Mouse (Mus musculus) midbrain, embryonic 15.5 days (tissue): ENCODE measurements around the gene Top2a. TPM values are rescaled to one million over a fixed set of nuclear protein-coding genes. Genes with fewer than 3 reads are reported as not detected.

ENCODE experiments used
- ATAC-seq: fragments of 200-750 bp; cut with Nextera tagmentation; replicated peaks from 2 replicates; pipeline ENCODE4 v1.8.0; 2017; ENCODE audit warnings: moderate TSS enrichment
- H3K27ac ChIP-seq: fragments of 300-500 bp; sonication (generic); 2 replicates; pipeline ENCODE4 v1.5.1; 2015; ENCODE audit warnings: mild to moderate bottlenecking, inconsistent platforms
- H3K27me3 ChIP-seq: fragments of 300-500 bp; sonication (generic); replicated peaks from 2 replicates; pipeline ENCODE4 v1.6.1; 2015; ENCODE audit warnings: inconsistent platforms
- H3K36me3 ChIP-seq: fragments of 300-500 bp; sonication (generic); replicated peaks from 2 replicates; pipeline ENCODE4 v1.6.1; 2015; ENCODE audit warnings: inconsistent platforms
- H3K4me1 ChIP-seq: fragments of 300-500 bp; sonication (generic); 2 replicates; pipeline ENCODE4 v1.6.1; 2015; ENCODE audit warnings: inconsistent platforms
- H3K4me2 ChIP-seq: fragments of 300-500 bp; sonication (generic); 2 replicates; pipeline ENCODE4 v1.6.1; 2015; ENCODE audit warnings: inconsistent platforms, mild to moderate bottlenecking, moderate library complexity
- H3K4me3 ChIP-seq: fragments of 300-500 bp; sonication (generic); 2 replicates; pipeline ENCODE4 v1.5.1; 2015; ENCODE audit warnings: mild to moderate bottlenecking, inconsistent platforms
- H3K9ac ChIP-seq: fragments of 300-500 bp; sonication (generic); 2 replicates; pipeline ENCODE4 v1.6.1; 2015; ENCODE audit warnings: mild to moderate bottlenecking, inconsistent platforms
- H3K9me3 ChIP-seq: fragments of 300-500 bp; sonication (generic); 2 replicates; pipeline ENCODE4 v1.6.1; 2016; ENCODE audit warnings: inconsistent platforms
- WGBS: fragments of 180-500 bp; shearing (Covaris S2); methylation state at CpG from one replicate; pipeline ENCODE4 v1.1.7; 2015; ENCODE audit warnings: mixed read lengths; 5-methylcytosine and 5-hydroxymethylcytosine counted together
- polyA plus RNA-seq: library from polyadenylated mRNA; unstranded; fragments of >200 nt; fragmentation: Nextera tagmentation; extraction: Ambion mirVana; gene quantifications from 2 replicates; pipeline ENCODE4 v1.2.1, GENCODE M21; 2015

Gene Top2a
- polyA plus RNA-seq, 1 experiment from 2014 or later = 31.8 TPM

GRCm38 (mm10) chr11:98947969-98948569 is 75.9 kb downstream of the Top2a start:
- peaks cover 35% of the 10 kb centered on the region for H3K4me1 ChIP-seq
- H3K9ac ChIP-seq = no peak overlapping the region
- no peak for ATAC-seq
- 92% methylated on average over 18 of the region's 18 CpGs for WGBS
- no peak overlapping the region for H3K4me3 ChIP-seq
- H3K27ac ChIP-seq = no peak overlapping the region
- no peaks in the 10 kb centered on the region for H3K36me3 ChIP-seq
- H3K27me3 ChIP-seq = no peaks in the 10 kb centered on the region
- H3K4me2 ChIP-seq = no peak overlapping the region
- H3K9me3 ChIP-seq = no peaks in the 10 kb centered on the region

GRCm38 (mm10) chr11:98945605-98945977 is 78.4 kb downstream of the Top2a start:
- Histone ChIP-seq H3K9ac (no peak overlapping the region), H3K27me3 (no peaks in the 10 kb centered on the region), H3K36me3 (no peaks in the 10 kb centered on the region), H3K4me3 (no peak overlapping the region), H3K4me2 (no peak overlapping the region), H3K9me3 (no peaks in the 10 kb centered on the region), H3K4me1 (peaks cover 46% of the 10 kb centered on the region), H3K27ac (no peak overlapping the region)
- no peak for ATAC-seq
- WGBS = 58% methylated on average over 3 of the region's 3 CpGs

GRCm38 (mm10) chr11:98944897-98945604 is 78.9 kb downstream of the Top2a start:
- Histone ChIP-seq H3K27me3 (no peaks in the 10 kb centered on the region), H3K9ac (no peak overlapping the region), H3K27ac (no peak overlapping the region), H3K4me1 (peaks cover 48% of the 10 kb centered on the region), H3K9me3 (no peaks in the 10 kb centered on the region), H3K4me2 (no peak overlapping the region), H3K4me3 (no peak overlapping the region), H3K36me3 (no peaks in the 10 kb centered on the region)
- no peak for ATAC-seq
- 28% methylated on average over 11 of the region's 11 CpGs for WGBS

- Histone ChIP-seq H3K36me3 (no peaks in the 10 kb centered on the region), H3K4me3 (no peak overlapping the region), H3K9ac (no peak overlapping the region), H3K4me2 (no peak overlapping the region; the same call in 1 of the 2 replicates), H3K27me3 (peaks cover 2% of the 10 kb centered on the region; the same call in 1 of the 2 replicates), H3K4me1 (peaks cover 57% of the 10 kb centered on the region), H3K9me3 (no peaks in the 10 kb centered on the region), H3K27ac (peak overlapping the region; percentile 26; the same call in 1 of the 2 replicates)
- no peak for ATAC-seq
- 28% methylated on average over 14 of the region's 14 CpGs for WGBS
Measured at GRCm38 (mm10) chr11:98943741-98944461, 80.1 kb downstream of the Top2a start.

Other genes with a start within 250 kb of the Top2a start
- gene Nr1d1, start 248.9 kb downstream of the Top2a start, polyA plus RNA-seq = 3.4 and 3.9 TPM in 2 replicates
- gene Msl1, start 228.7 kb downstream of the Top2a start, polyA plus RNA-seq = 33.2 and 33.6 TPM in 2 replicates
- gene Casc3, start 219.3 kb downstream of the Top2a start, polyA plus RNA-seq = 56.3 and 57.7 TPM in 2 replicates
- gene Rapgefl1, start 187.4 kb downstream of the Top2a start, polyA plus RNA-seq = 9.1 and 9.2 TPM in 2 replicates
- gene Wipf2, start 160.6 kb downstream of the Top2a start, polyA plus RNA-seq = 4.9 and 5.3 TPM in 2 replicates
- gene Cdc6, start 116.4 kb downstream of the Top2a start, polyA plus RNA-seq = 3.9 and 4.2 TPM in 2 replicates
- 9.7 and 10.5 TPM in 2 replicates for gene Rara, start 96.4 kb downstream of the Top2a start, polyA plus RNA-seq
- 1.4 and 2.4 TPM in 2 replicates for gene Gjd3, start 41.2 kb downstream of the Top2a start, polyA plus RNA-seq
- gene Igfbp4, start 17.1 kb upstream of the Top2a start, polyA plus RNA-seq = 136 and 154 TPM in 2 replicates
- gene Tns4, start 65.1 kb upstream of the Top2a start, polyA plus RNA-seq = 0.09 TPM in 1 of 2 replicates, not detected in the other
- 0.09 TPM in 1 of 2 replicates, not detected in the other for gene Ccr7, start 130.9 kb upstream of the Top2a start, polyA plus RNA-seq
- gene Smarce1, start 206.8 kb upstream of the Top2a start, polyA plus RNA-seq = 322 and 331 TPM in 2 replicates
- gene Krt222, start 219.9 kb upstream of the Top2a start, polyA plus RNA-seq = 6.8 and 8.1 TPM in 2 replicates